Mouse (Mus musculus) bone marrow, adult 2 months (tissue): ENCODE results near the gene Gm28051.

Source experiments
- CTCF ChIP-seq: fragments of 200-500 bp; IDR thresholded peaks from 2 replicates; pipeline ENCODE4 v1.5.1; 2011; ENCODE audit warnings: low read length, control low read depth; ENCODE audit not compliant: control insufficient read depth, insufficient read depth
- POLR2A ChIP-seq: fragments of 200-500 bp; IDR thresholded peaks from 2 replicates; pipeline ENCODE4 v1.6.1; 2011; ENCODE audit warnings: low read depth, mild to moderate bottlenecking, control low read depth, low read length, borderline replicate concordance; ENCODE audit not compliant: control insufficient read depth

- TF ChIP-seq CTCF, result no peak
- no peak for TF ChIP-seq POLR2A
Observed at GRCm38 (mm10) chr12:102695369-102696239, 62.0 kb downstream of the Gm28051 start.
